Mouse (Mus musculus): Measurements from ENCODE around the gene Tsga10.
"Not testable (repeated sequence)": the region's sequence is repeated elsewhere in the genome, so short reads cannot be mapped to it uniquely, and the experiment has no call there.

Tsga10 gene

GRCm38 (mm10) chr1:37850696-37851095 is 15.5 kb downstream of the Tsga10 start:
- no peak for DNase-seq

- no peak for DNase-seq
These were observed 19.4 kb downstream of the Tsga10 start for GRCm38 (mm10) chr1:37846878-37847277.

- DNase-seq, result no peak
These were observed 34.5 kb downstream of the Tsga10 start for GRCm38 (mm10) chr1:37831681-37832080.

GRCm38 (mm10) chr1:37802291-37802690 is 63.9 kb downstream of the Tsga10 start:
- DNase-seq, result not testable (repeated sequence)

- DNase-seq, result no peak
These were observed 65.9 kb downstream of the Tsga10 start for GRCm38 (mm10) chr1:37800298-37800697.

GRCm38 (mm10) chr1:37799505-37799904 is 66.7 kb downstream of the Tsga10 start:
- no peak for DNase-seq

GRCm38 (mm10) chr1:37759407-37759806 is 106.8 kb downstream of the Tsga10 start:
- no peak for DNase-seq

GRCm38 (mm10) chr1:37744650-37745259 is 121.5 kb downstream of the Tsga10 start:
- no peak for DNase-seq

- no peak for DNase-seq
These were observed 123.5 kb downstream of the Tsga10 start for GRCm38 (mm10) chr1:37742602-37743270.

GRCm38 (mm10) chr1:37742126-37742525 is 124.1 kb downstream of the Tsga10 start:
- DNase-seq, result no peak

- DNase-seq, result no peak
These were observed 125.9 kb downstream of the Tsga10 start for GRCm38 (mm10) chr1:37740161-37740802.

GRCm38 (mm10) chr1:37738895-37739294 is 127.3 kb downstream of the Tsga10 start:
- DNase-seq, result no peak

GRCm38 (mm10) chr1:37737045-37737444 is 129.2 kb downstream of the Tsga10 start:
- DNase-seq, result no peak

- DNase-seq, result no peak
These were observed 130.3 kb downstream of the Tsga10 start for GRCm38 (mm10) chr1:37735932-37736331.

GRCm38 (mm10) chr1:37734841-37735240 is 131.4 kb downstream of the Tsga10 start:
- DNase-seq, result no peak

GRCm38 (mm10) chr1:37729353-37729752 is 136.9 kb downstream of the Tsga10 start:
- DNase-seq, result no peak

GRCm38 (mm10) chr1:37728053-37728452 is 138.2 kb downstream of the Tsga10 start:
- no peak for DNase-seq

- DNase-seq, result no peak
These were observed 139.0 kb downstream of the Tsga10 start for GRCm38 (mm10) chr1:37727186-37727585.

GRCm38 (mm10) chr1:37726426-37726825 is 139.8 kb downstream of the Tsga10 start:
- DNase-seq, result no peak

GRCm38 (mm10) chr1:37725880-37726279 is 140.3 kb downstream of the Tsga10 start:
- no peak for DNase-seq

GRCm38 (mm10) chr1:37721092-37721491 is 145.1 kb downstream of the Tsga10 start:
- DNase-seq, result no peak

- DNase-seq, result peak; percentile 11
These were observed 146.2 kb downstream of the Tsga10 start, which contains the start of gene 2010300C02Rik for GRCm38 (mm10) chr1:37719761-37720640. 2010300C02Rik (minus strand) TSS chr1:37720085.
